Mouse (Mus musculus): ENCODE results near the gene Gm15517. TPM values are rescaled to one million over a fixed set of nuclear protein-coding genes. Genes with fewer than 3 reads are reported as not detected.

The Gm15517 gene
- polyA plus RNA-seq, 1 experiment from 2014 or later, result not detected

DNA sequence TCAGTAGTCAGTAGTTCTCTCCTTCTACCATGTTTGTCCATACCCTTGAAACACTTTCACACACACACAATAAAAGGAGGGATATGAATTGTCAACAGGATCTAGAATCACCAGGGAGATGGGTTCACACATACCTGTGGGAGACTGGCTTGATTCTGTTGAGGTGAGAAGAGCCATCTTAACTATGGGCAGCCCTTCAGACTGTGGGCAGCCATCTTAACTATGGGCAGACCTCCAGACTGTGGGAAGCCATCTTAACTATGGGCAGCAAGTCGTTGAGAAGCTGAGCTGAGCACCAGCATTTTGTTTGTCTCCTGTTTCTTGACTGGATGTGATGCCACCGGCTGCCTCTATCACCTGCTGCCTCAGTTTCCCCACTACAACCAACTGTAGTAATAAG is 10.1 kb downstream of the Gm15517 start:
- Histone ChIP-seq H3K27ac (no peak overlapping the region), H3K4me1 (replicated peaks) (no peaks in the 10 kb centered on the region), H3K4me3 (replicated peaks) (no peak overlapping the region), H3K36me3 (no peaks in the 10 kb centered on the region), H3K9ac (replicated peaks) (no peak overlapping the region), H3K27me3 (peaks cover 69% of the 10 kb centered on the region), H3K4me2 (no peak overlapping the region), H3K9me3 (no peaks in the 10 kb centered on the region)
- WGBS, result 73% methylated on average over 2 of the region's 2 CpGs
- ATAC-seq (ENCODE audit: insufficient number of reproducible peaks, insufficient read depth, low FRiP score, low TSS enrichment, low read depth), result no peak

DNA sequence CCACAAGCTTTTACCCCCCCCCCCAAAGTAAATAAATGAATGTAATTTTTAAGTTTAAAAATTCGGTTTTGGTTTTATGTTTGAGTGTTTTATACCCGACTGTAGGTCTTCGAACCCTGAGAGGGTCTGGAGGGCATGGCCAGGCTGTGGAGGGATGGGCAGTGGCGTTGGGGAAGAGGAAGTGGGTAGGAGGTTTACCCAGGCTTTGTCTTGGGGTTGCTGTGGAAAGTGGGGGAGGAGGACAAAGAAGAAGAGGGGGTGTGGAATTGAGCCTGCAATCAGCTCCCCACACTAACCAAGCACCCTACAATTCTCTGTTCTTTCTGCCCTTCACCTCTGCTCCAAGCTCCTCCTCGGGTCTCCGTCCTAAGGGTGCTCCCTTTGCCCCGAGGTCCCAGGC is 11.3 kb downstream of the Gm15517 start:
- no peaks in the 10 kb centered on the region for H3K4me1 ChIP-seq (replicated peaks)
- H3K27ac ChIP-seq, result no peak overlapping the region
- H3K4me3 ChIP-seq (replicated peaks), result no peak overlapping the region
- no peaks in the 10 kb centered on the region for H3K36me3 ChIP-seq
- peaks cover 67% of the 10 kb centered on the region for H3K27me3 ChIP-seq
- WGBS, result 85% methylated on average over 7 of the region's 7 CpGs
- no peak overlapping the region for H3K9ac ChIP-seq (replicated peaks)
- no peaks in the 10 kb centered on the region for H3K9me3 ChIP-seq
- no peak for ATAC-seq (ENCODE audit: insufficient number of reproducible peaks, insufficient read depth, low FRiP score, low TSS enrichment, low read depth)
- H3K4me2 ChIP-seq, result no peak overlapping the region

GRCm38 (mm10) chr7:44273446-44273845 is 12.2 kb downstream of the Gm15517 start:
- Histone ChIP-seq H3K36me3 (no peaks in the 10 kb centered on the region), H3K4me3 (replicated peaks) (no peak overlapping the region), H3K9me3 (no peaks in the 10 kb centered on the region), H3K27ac (no peak overlapping the region), H3K4me2 (no peak overlapping the region), H3K27me3 (peaks cover 61% of the 10 kb centered on the region), H3K4me1 (replicated peaks) (no peaks in the 10 kb centered on the region), H3K9ac (replicated peaks) (no peak overlapping the region)
- ATAC-seq (ENCODE audit: insufficient number of reproducible peaks, insufficient read depth, low FRiP score, low TSS enrichment, low read depth), result no peak
- 61% methylated on average over 7 of the region's 7 CpGs for WGBS

DNA sequence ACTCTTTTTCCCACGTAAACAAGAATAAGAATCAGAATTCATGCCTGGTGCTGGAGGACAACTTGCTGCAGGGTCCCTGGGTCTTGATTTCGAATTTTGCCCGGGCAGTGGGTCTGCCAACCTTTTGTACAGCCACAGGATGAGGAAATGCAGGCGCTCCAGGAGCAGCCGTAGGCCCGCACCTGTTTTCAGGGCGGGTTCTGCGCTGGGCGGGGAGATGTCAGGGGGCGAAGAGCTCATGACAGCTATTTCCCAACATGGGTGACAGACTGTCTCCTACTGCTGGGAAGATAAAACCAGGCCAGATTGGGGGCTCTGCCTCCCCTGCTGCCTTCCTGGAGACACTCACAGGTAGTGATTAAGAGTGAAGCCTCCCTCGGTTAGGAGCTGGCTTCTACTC is 12.8 kb downstream of the Gm15517 start:
- no peaks in the 10 kb centered on the region for H3K36me3 ChIP-seq
- no peak overlapping the region for H3K27ac ChIP-seq
- no peak overlapping the region for H3K4me3 ChIP-seq (replicated peaks)
- 23% methylated on average over 11 of the region's 11 CpGs for WGBS
- peaks cover 56% of the 10 kb centered on the region for H3K27me3 ChIP-seq
- no peaks in the 10 kb centered on the region for H3K9me3 ChIP-seq
- H3K9ac ChIP-seq (replicated peaks), result no peak overlapping the region
- H3K4me2 ChIP-seq, result no peak overlapping the region
- H3K4me1 ChIP-seq (replicated peaks), result no peaks in the 10 kb centered on the region
- ATAC-seq (ENCODE audit: insufficient number of reproducible peaks, insufficient read depth, low FRiP score, low TSS enrichment, low read depth), result no peak

- Histone ChIP-seq H3K27me3 (peaks cover 52% of the 10 kb centered on the region), H3K4me2 (no peak overlapping the region), H3K9ac (replicated peaks) (no peak overlapping the region), H3K4me3 (replicated peaks) (no peak overlapping the region), H3K27ac (no peak overlapping the region), H3K9me3 (no peaks in the 10 kb centered on the region), H3K4me1 (replicated peaks) (no peaks in the 10 kb centered on the region), H3K36me3 (no peaks in the 10 kb centered on the region)
- WGBS, result 77% methylated on average over 3 of the region's 3 CpGs
- ATAC-seq (ENCODE audit: insufficient number of reproducible peaks, insufficient read depth, low FRiP score, low TSS enrichment, low read depth), result no peak
These were observed 14.3 kb downstream of the Gm15517 start for GRCm38 (mm10) chr7:44275546-44275945.

DNA sequence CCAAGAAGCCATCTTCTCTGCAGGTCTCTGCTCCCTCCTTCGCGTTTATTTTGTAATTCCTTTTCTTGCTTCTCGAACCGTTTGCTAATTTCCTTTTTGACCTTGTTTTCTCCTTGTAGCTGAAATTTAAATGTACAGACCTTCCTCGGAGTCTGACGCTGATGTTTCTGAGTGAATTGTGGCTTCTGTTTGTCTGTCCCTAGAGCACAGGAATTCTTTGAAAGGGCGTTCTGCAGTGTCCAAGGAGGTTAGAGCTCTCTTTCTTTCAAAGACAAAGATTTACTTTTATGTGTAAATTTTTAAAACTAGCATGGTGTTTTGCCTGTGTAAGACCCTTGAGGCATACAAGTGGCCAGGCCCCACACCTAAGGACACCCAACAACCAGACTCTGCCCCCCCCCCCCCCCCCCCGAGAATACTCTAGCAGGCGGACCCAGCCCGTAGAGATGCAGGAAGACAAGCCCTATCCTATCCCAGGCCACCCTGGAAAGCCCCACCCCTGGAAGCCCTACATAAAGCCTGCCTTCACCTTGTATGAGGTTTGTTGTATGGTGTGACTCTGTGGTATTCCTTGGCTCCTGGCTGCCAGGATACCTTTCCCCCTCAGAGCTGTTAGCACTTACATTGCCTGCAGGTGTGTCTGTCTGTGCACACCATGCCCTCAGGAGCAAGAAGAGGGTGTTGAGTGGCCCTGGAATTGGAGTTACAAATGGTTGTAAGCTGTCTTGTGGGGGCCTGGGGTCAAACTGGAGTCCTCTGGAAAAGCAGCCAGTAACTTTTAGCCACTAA is 15.4 kb downstream of the Gm15517 start:
- no peak overlapping the region for H3K9ac ChIP-seq (replicated peaks)
- peaks cover 49% of the 10 kb centered on the region for H3K27me3 ChIP-seq
- no peak overlapping the region for H3K4me2 ChIP-seq
- no peaks in the 10 kb centered on the region for H3K9me3 ChIP-seq
- H3K27ac ChIP-seq, result no peak overlapping the region
- no peaks in the 10 kb centered on the region for H3K4me1 ChIP-seq (replicated peaks)
- ATAC-seq (ENCODE audit: insufficient number of reproducible peaks, insufficient read depth, low FRiP score, low TSS enrichment, low read depth), result no peak
- WGBS, result 70% methylated on average over 10 of the region's 10 CpGs
- no peak overlapping the region for H3K4me3 ChIP-seq (replicated peaks)
- no peaks in the 10 kb centered on the region for H3K36me3 ChIP-seq

DNA sequence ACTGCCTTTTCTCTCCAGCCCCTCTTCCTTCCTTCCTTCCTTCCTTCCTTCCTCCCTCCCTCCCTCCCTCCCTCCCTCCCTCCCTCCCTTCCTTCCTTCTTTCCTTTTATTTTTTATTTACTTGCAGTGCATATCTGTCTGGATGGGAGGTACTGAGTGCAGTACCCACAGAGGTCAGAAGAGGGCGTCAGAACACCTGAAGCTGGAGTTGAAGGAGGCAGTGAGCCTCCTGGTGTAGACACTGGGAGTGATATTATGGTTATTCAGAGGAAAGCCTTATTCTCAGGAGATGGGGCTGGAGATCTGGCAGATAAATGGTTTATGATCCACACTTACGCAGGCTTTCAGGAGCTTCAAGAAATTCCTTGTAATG is 16.0 kb downstream of the Gm15517 start:
- Histone ChIP-seq H3K36me3 (no peaks in the 10 kb centered on the region), H3K9me3 (no peaks in the 10 kb centered on the region), H3K9ac (replicated peaks) (no peak overlapping the region), H3K27me3 (peaks cover 49% of the 10 kb centered on the region), H3K4me3 (replicated peaks) (no peak overlapping the region), H3K27ac (no peak overlapping the region), H3K4me2 (no peak overlapping the region), H3K4me1 (replicated peaks) (no peaks in the 10 kb centered on the region)
- ATAC-seq (ENCODE audit: insufficient number of reproducible peaks, insufficient read depth, low FRiP score, low TSS enrichment, low read depth), result no peak
- 40% methylated on average over 2 of the region's 2 CpGs for WGBS

GRCm38 (mm10) chr7:44280959-44281358 is 19.7 kb downstream of the Gm15517 start:
- Histone ChIP-seq H3K4me3 (replicated peaks) (no peak overlapping the region), H3K9me3 (no peaks in the 10 kb centered on the region), H3K9ac (replicated peaks) (no peak overlapping the region), H3K36me3 (no peaks in the 10 kb centered on the region), H3K4me1 (replicated peaks) (no peaks in the 10 kb centered on the region), H3K4me2 (no peak overlapping the region), H3K27me3 (peaks cover 18% of the 10 kb centered on the region), H3K27ac (no peak overlapping the region)
- 67% methylated on average over 1 of the region's 1 CpGs for WGBS
- no peak for ATAC-seq (ENCODE audit: insufficient number of reproducible peaks, insufficient read depth, low FRiP score, low TSS enrichment, low read depth)

DNA sequence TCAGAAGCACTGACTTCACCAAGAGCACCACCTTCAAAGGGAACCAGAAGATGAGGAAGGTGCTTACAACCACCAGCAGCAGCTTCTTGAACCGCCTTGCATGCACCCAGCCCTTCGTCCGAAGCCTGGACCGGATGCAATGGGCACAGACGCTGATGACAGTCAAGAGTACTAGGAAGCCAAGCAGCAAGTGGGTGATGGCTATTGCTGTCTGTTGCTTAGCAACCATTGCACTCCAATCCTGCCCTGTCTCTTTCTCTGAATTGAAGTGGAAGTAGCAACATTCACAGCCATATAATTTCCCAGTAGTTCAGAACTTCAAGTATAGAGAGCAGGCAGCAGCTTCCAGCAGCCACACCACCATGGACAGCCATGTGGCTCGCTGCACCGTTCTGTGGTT is 20.3 kb downstream of the Gm15517 start:
- Histone ChIP-seq H3K36me3 (no peaks in the 10 kb centered on the region), H3K4me3 (replicated peaks) (no peak overlapping the region), H3K9me3 (0 out of 2 replicates have a peak, but pooled peaks cover 1% of the 10 kb centered on the region), H3K4me1 (replicated peaks) (no peaks in the 10 kb centered on the region), H3K4me2 (no peak overlapping the region), H3K27me3 (peaks cover 11% of the 10 kb centered on the region), H3K27ac (no peak overlapping the region), H3K9ac (replicated peaks) (no peak overlapping the region)
- ATAC-seq (ENCODE audit: insufficient number of reproducible peaks, insufficient read depth, low FRiP score, low TSS enrichment, low read depth), result no peak
- WGBS, result 81% methylated on average over 7 of the region's 7 CpGs

GRCm38 (mm10) chr7:44287760-44288159 is 26.5 kb downstream of the Gm15517 start:
- Histone ChIP-seq H3K36me3 (no peaks in the 10 kb centered on the region), H3K4me3 (replicated peaks) (no peak overlapping the region), H3K4me2 (no peak overlapping the region), H3K4me1 (replicated peaks) (no peaks in the 10 kb centered on the region), H3K9ac (replicated peaks) (no peak overlapping the region), H3K9me3 (0 out of 2 replicates have a peak, but pooled peaks cover 5% of the 10 kb centered on the region), H3K27me3 (0 out of 2 replicates have a peak, but pooled peaks cover 6% of the 10 kb centered on the region), H3K27ac (no peak overlapping the region)
- no peak for ATAC-seq (ENCODE audit: insufficient number of reproducible peaks, insufficient read depth, low FRiP score, low TSS enrichment, low read depth)
- WGBS, result 82% methylated on average over 7 of the region's 7 CpGs

GRCm38 (mm10) chr7:44290986-44291385 is 29.7 kb downstream of the Gm15517 start:
- no peak overlapping the region for H3K27ac ChIP-seq
- H3K27me3 ChIP-seq, result 0 out of 2 replicates have a peak, but pooled peaks cover 2% of the 10 kb centered on the region
- WGBS, result 73% methylated on average over 4 of the region's 4 CpGs
- no peak overlapping the region for H3K4me2 ChIP-seq
- H3K9me3 ChIP-seq, result 0 out of 2 replicates have a peak, but pooled peaks cover 5% of the 10 kb centered on the region
- no peaks in the 10 kb centered on the region for H3K4me1 ChIP-seq (replicated peaks)
- no peak overlapping the region for H3K9ac ChIP-seq (replicated peaks)
- H3K36me3 ChIP-seq, result no peaks in the 10 kb centered on the region
- ATAC-seq (ENCODE audit: insufficient number of reproducible peaks, insufficient read depth, low FRiP score, low TSS enrichment, low read depth), result no peak
- H3K4me3 ChIP-seq (replicated peaks), result no peak overlapping the region

- H3K9me3 ChIP-seq, result 0 out of 2 replicates have a peak, but pooled peaks cover 5% of the 10 kb centered on the region
- no peak overlapping the region for H3K27ac ChIP-seq
- no peaks in the 10 kb centered on the region for H3K36me3 ChIP-seq
- WGBS, result 53% methylated on average over 4 of the region's 4 CpGs
- no peak overlapping the region for H3K4me3 ChIP-seq (replicated peaks)
- H3K4me2 ChIP-seq, result no peak overlapping the region
- no peaks in the 10 kb centered on the region for H3K4me1 ChIP-seq (replicated peaks)
- H3K9ac ChIP-seq (replicated peaks), result no peak overlapping the region
- ATAC-seq (ENCODE audit: insufficient number of reproducible peaks, insufficient read depth, low FRiP score, low TSS enrichment, low read depth), result no peak
- 0 out of 2 replicates have a peak, but pooled peaks cover 5% of the 10 kb centered on the region for H3K27me3 ChIP-seq
These were observed 30.2 kb downstream of the Gm15517 start for GRCm38 (mm10) chr7:44291418-44291817.

All from limb, embryonic 12.5 days (tissue).